Mouse (Mus musculus): ENCODE results near the gene Celf5. TPM values are rescaled to one million over a fixed set of nuclear protein-coding genes. Genes with fewer than 3 reads are reported as not detected.

The Celf5 gene
- polyA plus RNA-seq, 1 experiment, result 0.27 TPM

DNA sequence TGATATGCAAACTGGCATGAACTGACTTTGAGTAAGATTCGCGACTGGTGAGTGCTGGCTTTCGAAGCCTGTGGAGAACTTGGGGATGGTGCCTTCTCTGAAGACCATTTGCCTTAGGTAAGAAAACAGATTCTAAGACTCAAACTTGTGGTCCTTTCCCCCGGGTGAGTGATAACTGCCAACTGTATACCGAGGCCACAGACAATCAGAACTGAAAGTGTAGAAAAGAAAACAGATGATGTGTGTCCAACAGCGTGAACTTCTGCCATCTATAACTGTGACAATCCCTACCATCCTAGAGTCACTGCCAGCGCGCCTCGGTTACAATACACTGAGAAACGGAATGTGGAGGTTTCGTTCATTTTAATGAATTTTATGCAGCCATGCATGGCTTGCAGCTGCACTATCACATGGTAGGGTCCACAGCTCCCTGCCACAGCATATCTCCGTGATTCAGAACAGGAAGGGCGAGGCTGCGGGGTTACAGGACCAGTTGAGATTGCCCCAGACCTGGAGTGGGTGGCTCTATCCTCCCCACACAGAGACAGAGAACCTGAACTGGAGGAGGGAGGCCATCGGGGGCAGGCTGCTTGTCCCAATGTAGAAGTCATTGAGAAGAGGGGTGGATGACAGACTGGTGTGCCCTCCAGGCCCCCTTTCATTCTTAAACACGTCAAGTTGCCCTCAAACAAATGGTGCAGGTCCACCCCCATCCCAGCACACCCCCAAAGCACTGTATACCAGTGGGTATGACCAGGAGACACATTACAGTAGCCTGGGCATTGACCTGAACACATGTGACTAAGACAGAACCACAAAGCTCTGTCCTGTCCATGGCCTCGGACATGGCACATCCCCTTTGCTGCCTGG lies 15.1 kb upstream of the Celf5 start:
- DNase-seq (ENCODE audit: low read depth), result no peak

- DNase-seq (ENCODE audit: low read depth), result no peak
These were observed 14.5 kb upstream of the Celf5 start for GRCm38 (mm10) chr10:81496969-81497368.

GRCm38 (mm10) chr10:81496264-81496901 lies 13.9 kb upstream of the Celf5 start, which contains the start of gene Ncln:
Gene Ncln, minus strand, starts transcription at chr10:81496392.
- peak; percentile 92 for DNase-seq (ENCODE audit: low read depth)

- no peak for DNase-seq (ENCODE audit: low read depth)
These were observed 13.2 kb upstream of the Celf5 start for GRCm38 (mm10) chr10:81495616-81496263.

DNA sequence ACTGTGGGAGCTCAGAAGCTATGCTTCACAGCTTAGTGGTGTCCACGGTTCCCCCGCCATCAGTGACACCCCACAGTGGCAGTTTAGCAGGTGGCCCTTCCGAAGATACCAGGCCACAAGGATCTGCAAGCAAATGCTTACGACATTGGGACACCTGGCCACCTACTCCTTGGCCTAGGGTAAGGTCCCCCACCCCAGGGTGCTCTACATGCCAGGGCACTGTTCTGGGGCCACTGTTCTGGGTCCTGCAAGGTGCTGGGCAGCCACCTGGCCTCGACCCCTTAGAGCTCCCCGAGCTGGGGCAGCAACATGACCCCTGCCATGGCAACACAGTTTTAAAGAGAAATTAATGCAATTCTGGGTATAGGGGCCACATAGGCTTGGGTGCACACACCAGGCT lies 12.6 kb upstream of the Celf5 start:
- no peak for DNase-seq (ENCODE audit: low read depth)

- DNase-seq (ENCODE audit: low read depth), result no peak
These were observed 11.9 kb upstream of the Celf5 start for GRCm38 (mm10) chr10:81494260-81495041.

DNA sequence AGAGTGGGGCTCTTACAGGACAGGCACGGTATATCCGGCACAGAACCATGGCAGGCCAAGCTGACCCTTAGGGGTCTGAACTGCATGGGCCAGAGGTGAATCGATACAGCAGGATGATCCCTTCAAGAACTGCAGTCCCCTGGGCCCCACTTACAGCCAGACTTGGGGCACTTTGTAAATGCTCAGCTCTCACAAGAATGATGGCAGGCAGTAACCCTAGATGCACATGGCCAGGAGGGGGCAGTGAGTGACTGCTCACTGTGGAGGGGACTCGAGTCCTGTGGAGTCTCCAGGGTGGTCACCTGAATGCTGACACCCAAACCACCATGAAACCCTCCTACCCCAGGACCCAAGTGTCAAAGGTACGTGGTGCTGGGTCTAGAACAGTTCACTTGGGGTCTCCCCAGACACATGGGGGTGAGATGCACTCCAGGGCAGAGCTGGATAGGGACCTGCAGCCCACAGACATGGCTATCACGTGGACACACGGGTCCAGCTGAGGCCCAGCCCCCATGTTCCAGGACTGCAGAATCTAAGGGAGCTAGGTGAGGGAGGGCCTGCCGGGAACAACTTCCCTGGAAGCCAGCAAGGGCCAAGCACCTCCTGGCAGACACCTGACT lies 11.2 kb upstream of the Celf5 start:
- no peak for DNase-seq (ENCODE audit: low read depth)

DNA sequence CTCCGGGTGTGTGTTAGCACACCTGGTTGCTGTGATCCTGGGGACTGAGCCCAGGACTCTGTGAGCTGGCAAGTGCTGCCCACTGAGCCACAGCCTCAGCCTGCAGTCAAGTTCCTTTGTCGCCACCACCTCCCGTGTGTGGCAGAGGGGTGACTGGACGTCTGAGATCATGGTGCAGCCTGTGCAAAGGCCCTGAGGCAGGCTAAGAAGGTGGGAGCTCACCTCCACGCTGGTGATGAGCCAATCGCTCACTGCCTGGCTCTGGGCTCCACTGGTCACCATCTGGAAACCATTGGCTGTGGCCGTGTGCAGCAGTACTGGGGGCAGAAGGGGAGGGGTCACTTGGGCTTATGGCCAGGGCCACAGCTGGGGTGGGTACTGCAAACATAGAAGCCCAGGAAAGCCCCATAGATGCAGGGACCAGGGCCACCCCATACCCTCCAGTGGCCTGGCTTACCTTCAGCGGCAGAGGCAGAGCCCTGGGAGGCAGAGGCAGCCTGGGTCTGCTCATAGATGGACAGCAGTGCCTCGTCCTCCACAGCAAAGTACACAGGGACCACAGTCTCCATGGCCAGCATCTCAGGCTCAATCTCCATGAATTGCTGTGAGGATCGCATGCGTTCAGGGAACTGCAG lies 10.2 kb upstream of the Celf5 start:
- DNase-seq (ENCODE audit: low read depth), result no peak

DNA sequence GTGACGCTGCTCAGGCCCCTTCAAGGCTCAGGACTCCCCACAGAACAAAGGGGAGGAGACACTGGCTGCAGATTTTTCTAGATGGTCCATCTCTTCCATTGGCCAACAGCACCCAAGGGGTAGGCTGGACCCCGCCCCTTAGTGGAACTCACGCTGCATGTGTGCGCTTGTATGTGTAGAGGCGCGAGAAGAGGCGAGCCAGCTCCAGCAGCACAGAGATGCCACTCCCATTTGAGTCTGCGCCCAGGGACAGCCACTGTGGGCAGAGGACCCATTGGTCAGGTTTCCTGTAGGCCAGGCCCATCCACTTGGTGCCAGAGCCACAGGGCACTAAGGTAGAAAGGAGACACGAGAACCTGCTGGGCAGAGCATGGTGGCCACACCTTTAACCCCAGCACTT lies 8.5 kb upstream of the Celf5 start:
- no peak for DNase-seq (ENCODE audit: low read depth)

DNA sequence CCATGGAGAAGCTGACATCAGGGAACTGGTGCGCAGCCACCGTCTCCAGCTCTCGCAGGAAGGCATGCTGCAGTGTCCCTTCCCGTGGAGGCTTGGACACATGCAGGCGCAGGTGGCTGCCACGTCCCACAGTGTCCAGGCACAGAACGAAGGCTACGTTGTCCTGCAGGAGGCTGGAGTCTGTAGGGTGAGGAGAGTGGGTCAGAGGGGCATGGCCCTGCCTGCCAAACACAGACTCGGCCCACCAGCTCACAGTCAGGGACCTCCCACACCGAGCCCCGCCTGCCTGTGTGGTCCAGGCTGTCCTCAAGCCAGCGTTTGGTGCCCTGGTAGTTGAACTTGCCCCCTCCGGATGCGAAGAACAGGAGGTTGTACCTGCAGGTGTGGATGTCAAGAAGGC lies 7.4 kb upstream of the Celf5 start:
- DNase-seq (ENCODE audit: low read depth), result no peak

GRCm38 (mm10) chr10:81488081-81488480 lies 5.6 kb upstream of the Celf5 start:
- no peak for DNase-seq (ENCODE audit: low read depth)

GRCm38 (mm10) chr10:81486496-81486895 lies 4.0 kb upstream of the Celf5 start:
- no peak for DNase-seq (ENCODE audit: low read depth)

DNA sequence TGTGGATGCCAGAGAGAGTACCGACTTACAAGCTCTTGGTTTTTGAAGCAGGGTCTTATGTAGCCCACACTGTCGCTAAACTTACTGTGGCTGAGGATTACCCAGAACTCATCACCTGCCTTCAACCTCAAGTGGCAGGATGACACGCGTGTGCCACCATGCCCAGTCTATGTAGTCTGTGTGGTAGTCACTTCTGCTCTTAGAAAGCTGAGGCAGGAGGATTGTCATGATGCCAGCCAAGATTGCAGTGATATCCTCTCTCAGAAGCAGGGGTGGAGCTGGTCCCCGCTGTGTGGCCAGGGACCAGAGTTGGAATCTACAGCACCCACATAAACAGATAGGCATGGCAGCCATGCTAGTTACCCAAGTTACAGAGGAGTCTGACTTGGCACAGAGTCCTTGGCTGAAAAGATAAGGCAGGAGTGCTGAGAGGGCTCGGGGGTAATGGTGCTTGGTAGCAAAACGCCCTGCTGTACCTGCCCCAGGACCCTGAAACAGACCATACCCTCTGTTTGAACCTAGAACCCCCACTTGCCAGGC lies 3.0 kb upstream of the Celf5 start:
- DNase-seq (ENCODE audit: low read depth), result no peak

DNA sequence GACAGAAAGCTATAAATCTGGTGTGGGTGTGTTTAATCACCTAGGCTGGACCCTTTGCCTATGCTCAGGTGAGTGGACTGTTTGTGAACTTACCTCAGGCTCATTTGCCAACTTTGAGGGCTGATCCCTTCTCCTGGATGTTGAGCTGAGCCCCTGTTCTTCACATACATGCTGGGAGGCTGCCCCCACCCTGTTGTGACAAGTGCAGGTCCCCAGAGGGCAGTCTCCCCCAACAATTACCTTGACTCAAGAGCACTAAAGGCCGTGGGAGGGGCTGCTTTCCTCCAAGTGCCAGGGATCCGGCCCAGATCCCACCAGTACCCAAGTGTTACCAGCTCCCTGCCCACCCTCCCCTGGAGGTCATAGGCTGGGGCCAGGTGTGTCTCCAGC lies 2.5 kb upstream of the Celf5 start:
- DNase-seq (ENCODE audit: low read depth), result no peak

DNA sequence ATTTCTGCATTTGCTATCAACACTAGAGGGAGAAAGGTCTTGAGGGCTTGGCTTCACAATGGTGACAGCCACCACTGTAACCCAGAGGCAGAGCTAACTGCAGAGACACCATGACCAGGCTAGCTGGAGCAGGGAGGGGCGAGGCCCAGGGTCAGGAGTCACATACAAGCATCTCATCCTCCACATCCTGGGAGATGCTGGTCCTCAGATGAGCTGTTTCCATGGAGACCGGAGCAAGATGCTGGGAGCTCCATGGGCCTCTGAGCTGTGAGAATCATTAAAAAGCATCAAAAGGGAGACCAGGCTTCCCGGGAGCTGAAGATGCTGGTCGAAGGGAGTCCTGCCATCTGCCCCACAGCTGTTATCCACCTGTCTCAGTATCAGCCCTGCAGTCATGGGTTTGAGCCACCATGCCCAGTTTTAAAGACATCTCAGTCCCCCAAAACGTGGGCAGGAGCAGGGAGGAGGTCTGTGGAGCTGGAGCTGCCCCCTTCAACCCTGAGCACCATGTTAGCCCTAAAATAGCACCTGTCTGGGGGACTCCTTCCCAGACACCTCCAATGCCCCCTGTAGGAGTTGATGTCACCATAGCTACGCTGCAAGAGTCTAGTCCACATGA lies 2.0 kb upstream of the Celf5 start:
- no peak for DNase-seq (ENCODE audit: low read depth)

DNA sequence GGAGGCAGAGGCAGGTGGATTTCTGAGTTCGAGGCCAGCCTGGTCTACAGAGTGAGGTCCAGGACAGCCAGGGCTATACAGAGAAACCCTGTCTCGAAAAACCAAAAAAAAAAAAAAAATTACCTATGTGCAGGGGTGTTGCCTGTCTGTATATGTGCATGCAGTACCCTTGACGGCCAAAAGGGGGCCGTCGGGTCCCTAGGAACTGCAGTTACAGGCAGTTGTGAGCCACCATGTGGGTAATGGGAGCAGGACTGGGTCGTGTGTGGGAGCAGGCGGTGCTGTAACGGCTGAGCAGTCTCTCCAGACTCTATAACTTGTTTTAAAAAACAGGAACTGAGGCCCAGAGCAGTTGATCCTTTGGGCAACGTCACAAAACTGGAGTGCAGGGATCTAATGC lies 1.5 kb upstream of the Celf5 start:
- DNase-seq (ENCODE audit: low read depth), result no peak

DNA sequence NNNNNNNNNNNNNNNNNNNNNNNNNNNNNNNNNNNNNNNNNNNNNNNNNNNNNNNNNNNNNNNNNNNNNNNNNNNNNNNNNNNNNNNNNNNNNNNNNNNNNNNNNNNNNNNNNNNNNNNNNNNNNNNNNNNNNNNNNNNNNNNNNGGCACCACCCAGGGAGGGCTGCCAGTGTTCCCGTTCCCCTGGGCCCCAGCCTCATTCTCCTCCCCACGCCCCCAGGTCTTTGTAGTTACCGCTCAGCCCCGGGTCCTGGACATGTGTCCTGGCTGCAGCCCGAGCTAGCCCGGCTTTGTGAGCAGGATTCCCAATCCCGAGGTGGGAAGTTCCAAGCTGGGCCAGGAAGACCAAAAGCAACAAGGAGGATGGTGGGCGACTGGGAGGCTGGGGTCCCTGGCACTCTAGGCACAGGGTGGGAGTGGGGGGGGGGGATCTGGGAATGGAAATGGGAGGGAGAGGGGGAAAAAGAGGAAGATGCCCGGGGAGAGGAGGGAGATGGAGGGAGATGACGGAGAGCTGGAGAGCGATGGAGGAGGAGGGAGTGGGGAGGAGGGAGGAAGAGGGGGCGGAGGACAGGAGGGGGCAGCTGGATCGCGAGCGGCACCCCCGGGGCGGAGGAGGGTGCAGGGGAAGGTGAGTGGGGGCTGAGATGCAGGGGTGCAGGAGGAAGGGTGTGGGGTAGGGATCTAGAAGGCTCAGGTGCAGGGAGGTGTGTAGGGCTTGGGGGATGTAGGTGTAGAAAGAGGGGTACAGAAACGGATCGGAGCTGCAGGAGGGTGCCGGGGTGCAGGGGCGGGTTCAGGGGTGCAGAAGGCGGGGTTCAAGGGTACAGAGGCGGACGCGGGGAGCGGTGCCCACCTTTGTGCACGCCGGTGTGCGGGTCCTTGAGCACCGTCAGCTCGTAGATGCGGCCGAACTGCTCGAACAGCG lies 640 bp downstream of the Celf5 start:
- DNase-seq (ENCODE audit: low read depth), result no peak

DNA sequence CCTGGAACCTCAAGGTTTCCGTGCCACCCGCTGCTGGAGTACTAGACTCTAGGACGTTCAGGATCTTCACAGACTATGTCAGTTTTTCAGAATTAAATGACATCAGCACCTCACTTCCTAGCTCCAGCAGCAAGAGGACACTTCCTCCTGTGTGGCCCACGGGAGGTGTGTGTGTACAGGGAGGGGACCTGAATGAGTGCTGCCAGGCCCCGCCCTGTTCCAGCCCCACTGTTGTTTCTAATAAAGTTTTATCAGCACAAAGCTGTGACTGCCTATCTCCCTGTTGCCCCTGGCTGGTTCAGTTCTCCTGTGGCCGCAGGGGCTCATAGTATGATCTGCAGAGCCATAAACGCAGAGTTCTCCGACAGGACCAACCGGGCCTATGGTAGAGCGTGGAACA lies 8.0 kb downstream of the Celf5 start:
- no peak for DNase-seq (ENCODE audit: low read depth)

GRCm38 (mm10) chr10:81473003-81473451 lies 9.5 kb downstream of the Celf5 start:
- DNase-seq (ENCODE audit: low read depth), result no peak

All from gonadal fat pad, adult 2 months (tissue).